Mouse (Mus musculus): ENCODE data around the gene Ankle1. TPM values are rescaled to one million over a fixed set of nuclear protein-coding genes. Genes with fewer than 3 reads are reported as not detected.

Ankle1 gene
- total RNA-seq, 2 experiments from 2014 or later, result 1.7 to 2.1 TPM

DNA sequence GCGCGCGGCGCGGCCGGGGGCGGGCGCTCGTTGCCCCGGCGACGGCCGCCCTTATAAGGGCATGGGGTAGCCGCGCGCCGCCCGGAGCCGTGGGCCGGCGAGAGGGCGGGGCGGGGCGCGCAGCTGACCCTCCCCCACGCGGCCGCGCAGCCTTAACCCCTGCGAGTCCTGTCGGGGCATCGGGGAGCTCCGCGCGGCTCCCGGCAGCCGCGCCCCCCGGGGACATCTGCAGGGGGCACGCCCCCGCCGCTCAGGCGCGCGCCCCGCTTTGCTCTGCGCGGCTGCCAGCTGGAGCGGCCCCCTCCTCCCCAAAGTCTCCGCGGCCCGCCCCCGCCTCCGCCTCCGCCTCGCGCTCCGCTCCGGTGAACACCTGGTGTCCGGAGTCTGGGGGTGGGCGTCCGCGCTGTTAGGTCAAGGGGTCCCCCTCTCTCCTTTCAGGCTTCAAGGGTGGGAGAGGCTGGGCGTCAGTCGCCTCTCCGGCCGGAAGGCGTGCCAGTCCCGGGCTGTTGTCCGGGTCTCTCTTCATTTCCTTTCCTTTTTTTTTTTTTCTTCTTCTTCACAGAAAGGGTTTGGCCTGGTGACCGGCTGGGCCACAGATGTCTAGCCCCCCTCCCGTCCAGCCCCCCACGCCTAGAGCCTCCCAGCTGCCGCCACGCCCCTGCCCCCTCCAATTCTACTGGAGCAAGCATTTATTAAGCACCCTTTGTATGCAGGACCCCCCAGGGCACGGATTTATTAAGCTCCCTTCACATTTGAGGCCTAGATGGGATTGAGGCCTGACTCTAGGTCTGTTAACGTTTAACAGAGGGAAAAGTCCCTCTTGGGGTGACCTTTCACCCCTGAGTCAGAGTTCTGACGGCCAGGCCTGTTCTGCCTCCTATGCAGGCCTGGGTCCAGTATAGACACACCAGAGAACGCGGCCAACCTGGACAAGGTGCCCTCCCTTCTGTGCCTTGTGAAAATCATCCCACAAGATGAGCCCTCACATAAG is 23.5 kb upstream of the Ankle1 start:
- DNase-seq, result peak; percentile 88

- no peak for DNase-seq
Measured at GRCm38 (mm10) chr8:71383396-71383795, 22.4 kb upstream of the Ankle1 start.

- no peak for DNase-seq
Measured at GRCm38 (mm10) chr8:71383860-71384259, 21.9 kb upstream of the Ankle1 start.

DNA sequence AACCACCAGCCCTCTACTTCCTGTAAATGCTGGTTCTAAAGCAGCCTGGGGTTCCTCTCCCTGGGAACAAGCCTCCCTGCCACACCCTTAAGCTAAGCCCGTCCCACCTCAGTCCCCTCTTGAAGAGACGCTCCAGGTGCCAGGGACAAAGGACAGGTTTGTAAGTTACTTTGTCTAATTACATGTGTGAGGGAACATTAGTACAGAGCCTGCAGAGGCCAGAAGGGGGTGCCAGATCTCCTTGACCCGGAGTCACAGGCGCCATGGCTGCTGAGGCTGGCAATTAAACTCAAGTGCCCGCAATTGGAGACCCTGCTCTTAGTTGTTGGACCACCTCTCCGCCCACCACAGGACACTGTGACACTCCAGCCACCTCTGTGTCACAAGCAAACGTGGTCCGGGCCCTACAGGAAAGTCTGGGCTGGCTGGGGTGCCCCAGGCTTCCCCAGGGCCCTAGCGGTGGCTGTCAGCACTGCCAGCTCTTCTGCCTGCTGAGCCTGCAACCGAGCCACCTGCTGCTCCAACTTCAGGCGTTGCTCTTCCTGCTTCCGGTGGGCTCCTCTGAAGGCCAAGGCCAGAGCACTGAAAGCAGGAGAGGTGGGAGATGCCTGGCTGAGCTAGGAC is 20.5 kb upstream of the Ankle1 start:
- no peak for DNase-seq

DNA sequence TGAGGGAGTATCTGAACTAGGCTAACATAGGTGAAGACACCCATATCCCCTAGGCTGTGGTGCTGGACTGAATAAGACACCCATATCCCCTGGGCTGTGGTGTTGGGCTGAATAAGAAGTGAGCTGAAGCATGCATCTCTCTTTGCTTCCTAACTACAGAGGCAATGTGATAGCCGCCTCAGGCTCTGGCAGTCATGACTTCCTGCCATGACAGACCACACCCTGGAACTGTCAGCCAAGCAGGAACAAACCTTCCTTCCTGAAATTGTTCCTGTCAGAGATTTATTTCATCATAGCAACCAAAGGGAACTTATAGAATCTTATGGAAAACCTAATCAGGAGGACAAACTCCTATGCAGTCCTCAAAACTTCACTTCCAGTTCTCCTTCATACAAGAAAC is 17.5 kb upstream of the Ankle1 start:
- DNase-seq, result no peak

DNA sequence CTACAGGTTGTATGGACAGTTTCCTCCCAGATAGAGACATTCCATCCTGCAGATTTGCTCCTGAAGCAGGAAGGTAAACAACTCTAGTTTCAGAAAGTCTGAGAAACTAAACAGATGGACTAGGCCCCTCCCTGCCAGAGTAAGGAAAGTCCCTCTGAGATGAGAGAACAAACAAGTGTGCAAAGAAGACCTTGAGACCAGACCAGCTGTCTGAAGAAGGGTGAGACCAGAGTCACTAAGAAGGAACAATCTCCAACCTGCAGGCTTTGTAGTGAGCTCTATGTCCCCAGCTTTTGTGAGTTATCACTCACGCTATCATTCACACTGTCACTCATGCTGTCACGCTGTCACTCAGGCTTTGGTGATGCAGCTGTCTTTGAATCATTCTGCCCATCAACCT is 14.1 kb upstream of the Ankle1 start:
- no peak for DNase-seq

DNA sequence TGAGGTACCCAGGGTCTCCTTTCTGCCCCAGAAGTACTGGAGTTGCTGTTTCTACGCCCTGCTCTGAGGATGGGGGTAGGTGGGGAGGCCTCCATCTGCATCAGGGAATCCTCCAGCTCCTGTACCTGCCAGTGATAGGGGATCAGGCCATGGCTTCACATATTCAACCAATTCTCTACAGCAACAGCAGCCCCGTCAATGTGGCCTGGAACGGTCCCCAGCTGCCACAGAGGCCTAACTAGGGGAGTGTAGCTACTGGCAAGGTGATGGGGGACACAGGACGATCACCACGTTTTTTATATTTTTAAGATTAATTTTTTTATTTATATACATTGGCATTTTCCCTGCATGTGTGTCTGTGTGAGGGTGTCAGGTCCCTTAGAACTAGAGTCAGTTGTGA is 13.4 kb upstream of the Ankle1 start:
- no peak for DNase-seq

- DNase-seq, result no peak
Measured at GRCm38 (mm10) chr8:71392871-71393270, 12.9 kb upstream of the Ankle1 start.

DNA sequence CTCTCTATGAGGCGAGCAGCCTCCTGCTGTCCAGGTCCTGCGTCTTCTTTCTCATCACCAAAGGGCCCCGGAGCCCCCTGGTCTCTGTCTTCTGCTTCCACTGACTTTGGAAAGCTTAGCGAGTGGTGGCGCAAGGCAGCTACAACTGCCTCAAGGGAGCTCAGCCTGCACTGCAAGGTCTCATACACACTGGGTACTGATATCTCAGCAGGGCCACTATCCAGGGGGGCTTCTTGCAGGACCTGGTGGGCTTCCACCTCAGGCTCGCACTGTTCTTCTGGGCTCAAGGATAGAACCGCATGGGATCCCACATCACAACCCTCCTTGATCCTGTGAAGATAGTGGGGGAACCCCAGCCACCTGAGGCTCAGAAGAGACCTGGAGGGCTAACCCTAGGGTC is 11.3 kb upstream of the Ankle1 start:
- DNase-seq, result no peak

GRCm38 (mm10) chr8:71395071-71395470 is 10.7 kb upstream of the Ankle1 start:
- DNase-seq, result no peak

GRCm38 (mm10) chr8:71395629-71396028 is 10.2 kb upstream of the Ankle1 start, which contains the start of gene Ushbp1:
Gene Ushbp1 (minus strand): TSS chr8:71395802.
- DNase-seq, result peak; percentile 8

DNA sequence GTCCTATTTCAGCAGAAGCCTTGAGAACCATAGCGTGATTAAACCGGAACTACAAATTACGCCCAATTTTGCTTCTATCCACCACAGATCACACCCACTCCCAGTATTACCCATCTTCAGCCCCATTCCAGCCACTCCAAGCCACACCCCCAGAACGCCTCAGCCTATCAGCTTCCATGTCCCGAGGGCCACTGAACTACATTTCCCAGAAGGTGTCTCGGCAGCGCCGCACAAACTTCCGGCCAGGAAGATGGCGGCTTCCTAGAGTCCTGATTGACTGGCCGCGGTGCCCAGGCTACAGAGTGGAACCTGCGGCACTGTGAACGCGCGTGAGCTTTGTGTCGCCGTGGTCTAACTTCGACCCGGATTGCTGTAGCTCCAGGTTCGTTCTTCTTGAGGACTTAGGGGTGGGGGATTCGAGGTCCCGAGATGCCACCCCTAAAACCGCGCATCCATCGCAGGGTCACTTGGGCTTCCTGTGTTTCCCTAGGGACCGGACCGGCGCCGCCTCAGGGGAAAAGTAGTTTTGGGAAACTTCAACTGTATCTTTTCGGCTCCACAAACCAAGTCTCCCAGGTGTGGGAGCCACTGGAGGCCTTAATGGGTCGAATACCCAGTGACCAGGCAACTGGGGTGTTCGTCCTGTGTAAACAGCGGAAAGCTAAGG is 9.0 kb upstream of the Ankle1 start, which contains the start of gene Babam1:
Gene Babam1 (plus strand): TSS at position 223 of the 667 bp plus-strand sequence.
- peak; percentile 83 for DNase-seq

- no peak for DNase-seq
Measured at GRCm38 (mm10) chr8:71397701-71398100, 8.1 kb upstream of the Ankle1 start.

DNA sequence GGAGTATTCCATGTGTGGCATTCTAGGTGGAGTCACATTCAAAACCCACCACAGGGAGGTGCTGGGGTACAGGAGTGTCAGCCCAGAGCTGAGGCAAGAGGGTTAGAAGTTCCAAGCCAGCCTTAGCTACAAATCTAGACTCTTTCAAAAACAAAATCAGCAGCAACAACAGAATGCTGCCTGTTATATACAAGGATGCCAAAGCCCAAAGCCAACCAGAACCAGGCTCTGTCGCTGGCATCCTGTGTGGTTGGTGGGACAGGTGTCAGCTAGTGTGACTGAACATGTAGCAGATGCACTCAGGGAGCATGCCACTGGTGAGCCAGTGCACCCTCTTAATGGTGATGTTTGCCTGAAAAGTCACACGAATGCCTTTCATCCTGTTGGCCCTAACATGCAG is 5.0 kb upstream of the Ankle1 start:
- DNase-seq, result no peak

- no peak for DNase-seq
Measured at GRCm38 (mm10) chr8:71401454-71401853, 4.4 kb upstream of the Ankle1 start.

DNA sequence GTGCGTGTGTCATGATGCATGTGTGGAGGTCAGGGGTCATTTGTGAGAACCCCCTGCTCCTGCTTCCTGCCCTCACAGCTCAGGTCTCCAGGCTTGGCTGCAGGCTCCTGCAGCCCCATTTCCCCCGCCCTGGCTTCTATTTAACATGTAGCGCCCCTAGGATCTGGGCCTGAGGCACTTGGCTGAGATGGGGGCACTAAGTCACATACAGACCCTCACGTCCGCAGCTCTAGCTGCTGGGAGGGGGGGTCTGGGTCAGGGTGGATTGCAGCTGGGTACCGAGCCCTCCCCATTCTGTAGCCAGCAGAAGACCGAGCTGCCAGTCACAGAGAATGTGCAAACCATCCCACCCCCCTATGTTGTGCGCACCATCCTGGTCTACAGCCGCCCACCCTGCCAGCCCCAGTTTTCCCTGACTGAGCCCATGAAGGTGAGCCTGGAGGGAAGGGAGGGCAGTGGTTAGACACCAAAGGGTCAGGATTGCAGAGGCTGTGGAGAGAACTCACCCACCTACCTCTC is 3.3 kb upstream of the Ankle1 start:
- DNase-seq, result no peak

GRCm38 (mm10) chr8:71403107-71403885 is 2.5 kb upstream of the Ankle1 start:
- DNase-seq, result no peak

GRCm38 (mm10) chr8:71404011-71404410 is 1.8 kb upstream of the Ankle1 start:
- no peak for DNase-seq

GRCm38 (mm10) chr8:71404951-71405351 is 859 bp upstream of the Ankle1 start:
- DNase-seq, result no peak

DNA sequence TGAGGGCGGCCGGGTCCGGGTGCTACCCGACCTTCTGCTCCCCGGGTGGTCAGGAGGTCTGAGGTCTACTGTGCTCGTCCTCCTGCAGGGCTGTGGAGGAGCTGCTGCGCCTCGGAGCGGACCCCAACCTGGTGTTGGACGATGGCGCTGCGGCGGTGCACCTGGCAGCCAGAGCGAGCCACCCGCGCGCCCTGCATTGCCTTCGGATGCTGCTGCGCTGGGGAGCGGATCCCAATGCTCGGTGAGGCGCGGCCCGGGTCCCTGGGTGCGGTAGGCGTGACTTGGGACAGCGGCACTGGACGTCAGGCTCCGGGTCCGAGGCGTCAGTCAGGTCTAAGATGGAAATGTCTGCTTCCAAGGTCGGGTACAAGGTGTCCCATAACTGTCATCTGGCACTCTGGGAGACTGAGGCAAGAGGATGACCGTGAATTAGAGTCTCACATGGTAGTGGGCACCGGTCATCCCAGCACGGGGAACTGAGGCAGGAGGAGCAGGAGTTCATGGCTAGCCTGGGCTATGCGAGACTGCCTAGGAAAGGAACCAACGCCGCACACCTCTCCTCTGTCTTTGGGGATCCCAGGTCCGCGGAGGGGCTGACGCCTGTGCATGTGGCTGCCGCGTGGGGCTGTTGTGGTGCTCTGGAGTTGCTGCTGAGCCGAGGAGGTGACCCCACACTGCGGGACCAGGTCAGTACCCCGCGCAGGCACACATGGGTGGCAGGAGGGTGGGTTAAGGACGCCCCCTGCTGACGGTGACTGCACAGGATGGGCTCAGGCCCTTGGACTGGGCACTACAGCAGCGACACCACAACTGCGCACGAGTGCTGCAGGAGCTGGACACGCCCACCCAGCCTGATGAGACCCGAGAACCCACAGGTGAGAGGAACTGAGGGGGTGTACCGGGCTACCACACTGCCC is 547 bp downstream of the Ankle1 start:
- DNase-seq, result peak; percentile 67

DNA sequence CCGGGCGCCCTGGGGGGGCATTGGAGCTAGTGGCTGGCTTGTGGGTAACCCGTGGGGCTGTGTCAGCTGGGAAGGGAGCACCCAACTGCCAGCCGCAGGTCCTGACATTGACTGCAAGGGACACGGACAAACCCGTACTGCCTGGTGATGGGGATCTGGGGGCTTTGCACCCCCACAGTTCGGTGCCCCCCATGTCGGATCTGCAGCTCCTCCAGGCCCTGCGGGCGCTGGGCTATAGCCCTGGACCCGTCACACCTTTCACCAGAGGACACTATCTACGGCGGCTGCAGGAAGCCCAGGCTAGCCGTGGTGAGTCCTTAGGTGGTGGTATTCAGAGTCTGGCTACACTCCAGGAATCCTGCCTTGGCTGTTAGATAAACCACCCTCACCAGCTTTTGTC is 1.6 kb downstream of the Ankle1 start:
- no peak for DNase-seq

Measured in gastrocnemius, postnatal 10 days (tissue).